In genomic region chr6:139538469-139538868, GRCm38 (mm10) we compare ENCODE assay signal across 16 mouse cellular contexts. TPM values are rescaled to one million over a fixed set of nuclear protein-coding genes. Genes with fewer than 3 reads are reported as not detected.
DNase-seq lines count a peak whose midpoint lies in the region; ATAC-seq and TF ChIP-seq lines count a peak whose summit lies in the region.
"Had no signal": no experiment of that assay in that cellular context is flagged by ENCODE, and none has a peak within 500 bp of the region (broad histone marks: within the 10 kb centered on the region; RNA-seq: fewer than 3 reads in every experiment).

No protein-coding gene starts in this region.

- no peak overlapping the region for H3K9ac ChIP-seq in intestine, postnatal 0 days (ENCODE audit: low read depth, low read length)
- no peak overlapping the region for H3K9ac ChIP-seq in intestine, embryonic 16.5 days (ENCODE audit: low read depth, low read length)
- H3K9ac ChIP-seq in midbrain, embryonic 14.5 days (replicated peaks; ENCODE audit: low read length): no peak overlapping the region
- no peak overlapping the region for H3K9ac ChIP-seq in midbrain, embryonic 15.5 days
- H3K9ac ChIP-seq in stomach, postnatal 0 days (ENCODE audit: low read length): no peak overlapping the region
- H3K9ac ChIP-seq: hindbrain, embryonic 15.5 days had no signal

- no peak overlapping the region for H3K4me3 ChIP-seq in intestine, postnatal 0 days (ENCODE audit: low read depth, low read length)
- no peak overlapping the region for H3K4me3 ChIP-seq in intestine, embryonic 16.5 days (ENCODE audit: low read length)
- no peak overlapping the region for H3K4me3 ChIP-seq in midbrain, embryonic 14.5 days (replicated peaks; ENCODE audit: low read depth, low read length)
- H3K4me3 ChIP-seq in midbrain, embryonic 15.5 days: no peak overlapping the region
- H3K4me3 ChIP-seq in stomach, postnatal 0 days (ENCODE audit: low read depth, low read length): no peak overlapping the region
- H3K4me3 ChIP-seq: hindbrain, embryonic 15.5 days; megakaryocyte, embryonic 14.5 days had no signal

- peak; percentile 60 for TF ChIP-seq CTCF in intestine, postnatal 0 days (IDR thresholded peaks at IDR 0.05; ENCODE audit: low read depth)
- peak; percentile 73 for TF ChIP-seq CTCF in stomach, postnatal 0 days (IDR thresholded peaks at IDR 0.05; ENCODE audit: low read depth)

- H3K27ac ChIP-seq in intestine, postnatal 0 days (ENCODE audit: low read depth, low read length): no peak overlapping the region
- H3K27ac ChIP-seq in intestine, embryonic 16.5 days (ENCODE audit: low read length): no peak overlapping the region
- H3K27ac ChIP-seq in midbrain, embryonic 14.5 days (replicated peaks; ENCODE audit: low read depth, low read length): no peak overlapping the region
- no peak overlapping the region for H3K27ac ChIP-seq in midbrain, embryonic 15.5 days
- no peak overlapping the region for H3K27ac ChIP-seq in stomach, postnatal 0 days (replicated peaks)
- H3K27ac ChIP-seq: hindbrain, embryonic 15.5 days had no signal

- no peak overlapping the region for H3K4me2 ChIP-seq in intestine, postnatal 0 days (replicated peaks; ENCODE audit: low read depth)
- no peak overlapping the region for H3K4me2 ChIP-seq in intestine, embryonic 16.5 days (ENCODE audit: low read depth, low read length)
- H3K4me2 ChIP-seq in midbrain, embryonic 14.5 days (ENCODE audit: low read length): no peak overlapping the region
- no peak overlapping the region for H3K4me2 ChIP-seq in midbrain, embryonic 15.5 days
- no peak overlapping the region for H3K4me2 ChIP-seq in stomach, postnatal 0 days (replicated peaks; ENCODE audit: low read depth)
- H3K4me2 ChIP-seq: hindbrain, embryonic 15.5 days had no signal

- H3K4me1 ChIP-seq in intestine, postnatal 0 days (replicated peaks; ENCODE audit: control insufficient read depth, insufficient read depth, low read length): no peaks in the 10 kb centered on the region
- H3K4me1 ChIP-seq in intestine, embryonic 16.5 days (ENCODE audit: control insufficient read depth, insufficient read depth, low read length): no peaks in the 10 kb centered on the region
- no peaks in the 10 kb centered on the region for H3K4me1 ChIP-seq in midbrain, embryonic 14.5 days (ENCODE audit: control insufficient read depth, insufficient read depth, low read length)
- no peaks in the 10 kb centered on the region for H3K4me1 ChIP-seq in midbrain, embryonic 15.5 days
- no peaks in the 10 kb centered on the region for H3K4me1 ChIP-seq in stomach, postnatal 0 days (replicated peaks; ENCODE audit: control insufficient read depth, insufficient read depth)
- H3K4me1 ChIP-seq: hindbrain, embryonic 15.5 days; megakaryocyte, embryonic 14.5 days had no signal

- no peaks in the 10 kb centered on the region for H3K36me3 ChIP-seq in intestine, postnatal 0 days (ENCODE audit: control insufficient read depth, insufficient read depth)
- H3K36me3 ChIP-seq in intestine, embryonic 16.5 days (ENCODE audit: control insufficient read depth, insufficient read depth, low read length): no peaks in the 10 kb centered on the region
- H3K36me3 ChIP-seq in midbrain, embryonic 14.5 days (ENCODE audit: control insufficient read depth, insufficient read depth, low read length): no peaks in the 10 kb centered on the region
- H3K36me3 ChIP-seq in midbrain, embryonic 15.5 days (replicated peaks): no peaks in the 10 kb centered on the region
- H3K36me3 ChIP-seq in stomach, postnatal 0 days (ENCODE audit: control insufficient read depth, insufficient read depth, low read length): no peaks in the 10 kb centered on the region
- H3K36me3 ChIP-seq: hindbrain, embryonic 15.5 days had no signal

- H3K9me3 ChIP-seq in intestine, postnatal 0 days (ENCODE audit: control insufficient read depth): no peaks in the 10 kb centered on the region
- H3K9me3 ChIP-seq in intestine, embryonic 16.5 days (ENCODE audit: control insufficient read depth, low read length): no peaks in the 10 kb centered on the region
- no peaks in the 10 kb centered on the region for H3K9me3 ChIP-seq in midbrain, embryonic 14.5 days (ENCODE audit: control insufficient read depth, low read length)
- H3K9me3 ChIP-seq in midbrain, embryonic 15.5 days: no peaks in the 10 kb centered on the region
- H3K9me3 ChIP-seq in stomach, postnatal 0 days (ENCODE audit: control insufficient read depth, low read length): no peaks in the 10 kb centered on the region
- H3K9me3 ChIP-seq: hindbrain, embryonic 15.5 days had no signal

- DNase-seq in cerebellum, postnatal 14 days: peak; percentile 8 to 10
- no peak for DNase-seq in cerebellum, adult 9-10 months
- DNase-seq in midbrain, embryonic 14.5 days: peak; percentile 76
- no peak for DNase-seq in stomach, postnatal 0 days (ENCODE audit: low spot score)
- DNase-seq in adrenal gland, postnatal 4 days (ENCODE audit: low spot score in 2 of 2): no peak
- DNase-seq: adrenal gland, postnatal 25 days; B cell, adult 2 months; cerebellum, adult 11-12 months had no signal

- no peaks in the 10 kb centered on the region for H3K27me3 ChIP-seq in intestine, postnatal 0 days (replicated peaks; ENCODE audit: control insufficient read depth, insufficient read depth, low read length)
- no peaks in the 10 kb centered on the region for H3K27me3 ChIP-seq in intestine, embryonic 16.5 days (replicated peaks; ENCODE audit: control insufficient read depth, insufficient read depth, low read length)
- no peaks in the 10 kb centered on the region for H3K27me3 ChIP-seq in midbrain, embryonic 14.5 days (ENCODE audit: control insufficient read depth, insufficient read depth, low read length)
- H3K27me3 ChIP-seq in midbrain, embryonic 15.5 days (replicated peaks): no peaks in the 10 kb centered on the region
- H3K27me3 ChIP-seq in stomach, postnatal 0 days (ENCODE audit: control insufficient read depth, insufficient read depth, low read length): no peaks in the 10 kb centered on the region
- H3K27me3 ChIP-seq: hindbrain, embryonic 15.5 days; megakaryocyte, embryonic 14.5 days had no signal

- TF ChIP-seq EP300 in stomach, postnatal 0 days (optimal IDR thresholded peaks at IDR 0.05): no peak

- no peak for ATAC-seq in intestine, postnatal 0 days
- no peak for ATAC-seq in intestine, embryonic 16.5 days
- no peak for ATAC-seq in midbrain, embryonic 14.5 days (ENCODE audit: low FRiP score, low TSS enrichment)
- ATAC-seq in midbrain, embryonic 15.5 days (replicated peaks): no peak
- ATAC-seq in stomach, postnatal 0 days (ENCODE audit: low FRiP score, low TSS enrichment): no peak

- 52% methylated on average over 2 of the region's 2 CpGs for WGBS in intestine, postnatal 0 days
- 56% methylated on average over 2 of the region's 2 CpGs for WGBS in intestine, embryonic 16.5 days
- 68% methylated on average over 2 of the region's 2 CpGs for WGBS in midbrain, embryonic 14.5 days
- WGBS in midbrain, embryonic 15.5 days: 59% methylated on average over 2 of the region's 2 CpGs
- WGBS in stomach, postnatal 0 days: 55% methylated on average over 2 of the region's 2 CpGs

RNA-seq across cellular contexts. Expression of gene Rergl, which starts 36.7 kb away (rescaled TPM):
- 0.31 and 0.60 TPM in 2 replicates for polyA plus RNA-seq in intestine, postnatal 0 days (2015; fragmentation: Nextera tagmentation; extraction: Ambion mirVana)
- 0.37 and 0.58 TPM in 2 replicates for polyA plus RNA-seq in intestine, embryonic 16.5 days (2015; fragmentation: Nextera tagmentation; extraction: Ambion mirVana)
- not detected in 2 replicates for polyA plus RNA-seq in midbrain, embryonic 14.5 days (2014; fragmentation: Nextera tagmentation; extraction: Ambion mirVana)
- not detected in 2 replicates for polyA plus RNA-seq in midbrain, embryonic 15.5 days (2015; fragmentation: Nextera tagmentation; extraction: Ambion mirVana)
- polyA plus RNA-seq in stomach, postnatal 0 days (2015; fragmentation: Nextera tagmentation; extraction: Ambion mirVana): 2.6 and 2.7 TPM in 2 replicates
- total RNA-seq in adrenal gland, postnatal 4 days (2021): 1 to 10 TPM; 1.7 to 2.3 TPM
- total RNA-seq: adrenal gland, postnatal 25 days; left cerebral cortex, adult 8-10 months had no signal
- polyA plus RNA-seq: hindbrain, embryonic 15.5 days; liver, embryonic 16.5 days; spleen, adult 2 months had no signal

RNA-seq across cellular contexts. Expression of gene Pik3c2g, which starts 48.6 kb away (rescaled TPM):
- polyA plus RNA-seq in intestine, postnatal 0 days (2015; fragmentation: Nextera tagmentation; extraction: Ambion mirVana): 0.22 and 0.35 TPM in 2 replicates
- 0.29 and 0.94 TPM in 2 replicates for polyA plus RNA-seq in intestine, embryonic 16.5 days (2015; fragmentation: Nextera tagmentation; extraction: Ambion mirVana)
- polyA plus RNA-seq in midbrain, embryonic 14.5 days (2014; fragmentation: Nextera tagmentation; extraction: Ambion mirVana): 0.26 and 0.57 TPM in 2 replicates
- 0.28 and 0.34 TPM in 2 replicates for polyA plus RNA-seq in midbrain, embryonic 15.5 days (2015; fragmentation: Nextera tagmentation; extraction: Ambion mirVana)
- 5.1 and 6.6 TPM in 2 replicates for polyA plus RNA-seq in stomach, postnatal 0 days (2015; fragmentation: Nextera tagmentation; extraction: Ambion mirVana)
- total RNA-seq in adrenal gland, postnatal 4 days (2021): 1 to 10 TPM; 1.6 to 2.5 TPM
- polyA plus RNA-seq: spleen, adult 2 months had no signal

Comparison
In these comparisons a context has a peak if more than half of its experiments do, and no peak if none do; other contexts are left out.
1. DNase-seq: peak in cerebellum, postnatal 14 days (2 of 2) and midbrain, embryonic 14.5 days (single experiment); none in cerebellum, adult 9-10 months (single experiment), stomach, postnatal 0 days (single experiment) and adrenal gland, postnatal 4 days (0 of 2).